Mouse (Mus musculus) layer of hippocampus, postnatal 10 days (tissue): ENCODE data around the gene Wnt4. TPM values are rescaled to one million over a fixed set of nuclear protein-coding genes. Genes with fewer than 3 reads are reported as not detected.

Source experiments
- DNase-seq, 2 experiments: peaks; one replicate each; pipeline ENCODE4 v3.0.0; 2021; ENCODE audit warnings: low spot score in 2 of 2
- total RNA-seq, 2 experiments: library from RNA; stranded (reverse); gene quantifications; 2 replicates each; pipeline ENCODE4 v1.2.3; 2021

Wnt4 gene
- total RNA-seq, 2 experiments from 2014 or later, result 10.4 to 11.4 TPM

DNA sequence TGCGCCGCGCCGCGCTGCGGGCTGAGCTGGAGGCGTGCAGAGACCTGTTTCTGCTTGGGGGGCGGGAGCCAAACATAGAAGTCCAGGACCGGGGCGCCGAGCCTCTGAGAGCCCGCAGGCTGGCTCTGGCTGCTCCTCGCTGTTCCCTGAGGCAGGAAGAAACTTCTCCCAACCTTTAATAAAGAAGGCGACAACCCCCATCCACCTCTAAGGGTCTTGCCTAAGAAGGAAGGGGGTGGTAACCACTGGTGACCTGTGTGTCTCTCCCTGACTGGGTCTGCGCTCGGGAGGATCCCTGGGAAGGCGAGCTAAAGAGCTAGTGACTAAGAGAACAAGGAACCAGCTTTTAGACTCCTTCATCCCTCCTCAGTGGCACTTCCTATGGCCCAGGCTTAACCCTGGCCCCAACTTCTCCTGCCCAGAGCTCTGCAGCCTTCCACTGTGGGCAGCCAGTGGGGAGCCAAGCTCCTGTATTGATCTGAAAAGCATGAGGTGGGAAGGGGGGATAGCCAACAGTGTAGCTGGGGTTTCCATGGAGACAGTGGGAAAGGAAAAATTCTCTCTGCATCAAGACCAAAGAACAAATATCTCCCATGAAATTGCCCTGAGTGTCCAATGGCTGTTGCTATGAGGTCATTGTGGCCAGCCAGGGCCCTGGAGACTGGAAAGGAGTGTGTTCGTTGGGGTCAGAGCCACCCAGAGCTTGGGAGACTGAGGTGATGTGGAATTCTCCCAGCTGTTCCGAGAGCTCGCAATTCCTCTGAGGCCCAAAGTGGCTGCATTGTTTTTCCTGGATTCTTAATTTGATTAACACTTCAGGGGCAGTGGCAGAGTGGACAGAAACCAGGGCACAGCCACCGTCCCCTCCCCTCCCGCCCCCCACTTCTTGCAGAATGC is 1.1 kb downstream of the Wnt4 start:
- peak in 1 of 2 experiments; percentile 46 for DNase-seq

DNA sequence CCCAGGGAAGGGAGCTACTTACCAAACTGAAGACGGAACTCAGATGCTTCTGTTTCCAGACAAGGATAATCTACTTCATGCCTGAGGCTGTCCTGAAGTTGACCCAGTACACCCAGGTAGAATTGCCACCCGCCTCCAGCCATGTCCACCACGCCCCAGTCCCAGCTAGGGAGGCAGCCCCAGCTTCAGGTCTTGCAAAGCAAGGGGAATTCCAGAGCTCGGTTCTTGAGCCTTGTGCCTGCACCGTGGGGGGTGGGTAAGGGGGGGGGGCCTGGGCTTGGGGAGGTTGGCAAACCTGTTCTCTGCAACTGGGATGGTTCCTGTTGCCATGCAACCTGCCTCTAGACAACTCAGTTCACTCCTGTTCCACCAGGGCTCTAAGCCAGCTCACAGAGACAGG is 2.1 kb downstream of the Wnt4 start:
- DNase-seq, result no peak

DNA sequence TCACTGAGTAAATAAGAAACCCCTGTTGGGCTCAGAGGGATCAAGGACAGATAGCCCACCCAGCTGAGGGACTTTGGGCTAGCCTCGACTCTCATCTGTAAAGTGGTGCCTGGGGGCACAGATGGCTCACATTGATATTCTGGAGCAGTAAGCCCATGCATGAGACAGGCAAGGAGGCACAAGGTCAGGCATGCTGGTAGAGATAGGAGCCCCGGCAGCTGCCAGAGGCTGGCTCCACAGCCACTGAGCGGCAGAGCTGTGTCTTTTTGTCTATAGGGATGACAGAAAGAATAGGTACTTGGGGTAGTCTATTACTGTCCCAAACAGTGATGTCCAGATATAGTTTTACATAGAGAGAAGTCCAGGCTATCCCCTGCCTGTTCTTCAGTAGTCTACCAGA is 4.0 kb downstream of the Wnt4 start:
- no peak for DNase-seq

DNA sequence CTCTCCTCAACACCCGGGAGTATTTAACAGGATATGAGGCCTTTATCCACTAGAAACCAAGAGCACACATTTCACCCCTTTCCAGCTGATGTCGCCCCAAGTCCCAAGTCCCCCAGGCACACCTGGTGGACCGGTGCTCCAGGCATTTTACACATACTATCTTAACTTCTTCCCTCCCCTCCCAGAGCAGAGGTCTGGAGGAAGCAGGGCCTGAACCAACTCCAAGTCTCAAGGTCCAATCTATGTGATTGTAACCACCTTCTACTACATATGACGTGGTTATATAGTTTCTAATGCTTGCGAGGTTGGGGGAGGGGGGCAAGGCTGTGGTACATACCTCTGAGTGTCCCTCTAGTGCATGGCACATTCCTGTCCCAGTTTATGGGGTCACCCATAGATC is 4.8 kb downstream of the Wnt4 start:
- no peak for DNase-seq

DNA sequence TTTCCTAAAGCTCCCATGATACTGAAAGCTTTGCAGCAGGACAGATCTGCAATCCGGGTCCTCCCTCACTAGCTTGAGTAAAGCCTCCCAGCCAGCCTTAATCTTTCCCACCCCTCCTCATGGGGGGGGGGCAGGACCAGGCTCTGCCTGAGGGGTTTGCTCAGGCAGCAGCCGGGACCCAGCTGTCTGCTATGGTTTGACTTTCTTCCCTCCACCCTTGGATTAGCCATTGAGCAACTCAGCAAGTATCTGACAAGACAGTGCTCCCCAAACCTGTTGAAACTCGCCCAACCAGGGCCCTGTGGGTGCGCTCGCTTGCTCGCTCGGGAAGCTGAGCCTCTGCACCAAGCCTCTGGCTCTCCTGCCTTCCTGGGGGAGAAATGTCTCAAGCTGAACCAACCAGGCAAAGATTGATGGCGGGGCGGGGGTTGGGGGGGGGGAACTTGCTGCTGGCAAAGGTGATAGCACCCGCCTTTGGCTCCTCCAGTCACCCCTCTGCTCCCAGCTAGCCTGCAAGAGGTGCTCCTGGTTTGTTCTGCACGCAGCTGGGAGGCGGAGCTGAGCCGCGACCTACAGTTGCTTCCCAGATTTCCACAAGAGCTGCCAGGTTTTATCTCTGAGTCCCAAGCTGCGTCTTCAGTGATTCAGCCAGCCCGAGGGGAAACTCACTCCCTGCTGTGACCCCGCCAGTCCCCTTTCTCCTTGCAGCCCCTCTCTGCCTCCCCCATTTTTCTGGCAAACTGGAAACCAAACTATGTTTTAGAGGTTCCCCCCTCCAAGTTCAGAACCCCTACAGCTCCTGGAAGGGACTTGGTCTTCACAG is 5.5 kb downstream of the Wnt4 start:
- no peak for DNase-seq

DNA sequence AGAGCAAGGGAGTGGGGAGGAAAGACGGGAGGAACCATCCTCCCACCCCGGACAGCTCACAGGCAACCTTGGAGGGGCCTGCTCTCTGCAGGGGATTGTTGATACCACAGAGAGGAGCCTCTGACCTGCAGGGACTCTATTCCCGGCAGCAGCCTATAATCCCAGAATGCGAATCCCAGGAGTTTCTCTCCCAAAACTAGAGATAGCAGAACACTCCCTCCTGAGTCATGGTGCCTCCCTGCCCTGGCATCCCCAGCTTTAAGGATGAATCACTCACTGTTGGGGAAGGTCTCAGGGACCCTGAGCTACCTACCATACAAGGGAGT is 6.1 kb downstream of the Wnt4 start:
- no peak for DNase-seq

DNA sequence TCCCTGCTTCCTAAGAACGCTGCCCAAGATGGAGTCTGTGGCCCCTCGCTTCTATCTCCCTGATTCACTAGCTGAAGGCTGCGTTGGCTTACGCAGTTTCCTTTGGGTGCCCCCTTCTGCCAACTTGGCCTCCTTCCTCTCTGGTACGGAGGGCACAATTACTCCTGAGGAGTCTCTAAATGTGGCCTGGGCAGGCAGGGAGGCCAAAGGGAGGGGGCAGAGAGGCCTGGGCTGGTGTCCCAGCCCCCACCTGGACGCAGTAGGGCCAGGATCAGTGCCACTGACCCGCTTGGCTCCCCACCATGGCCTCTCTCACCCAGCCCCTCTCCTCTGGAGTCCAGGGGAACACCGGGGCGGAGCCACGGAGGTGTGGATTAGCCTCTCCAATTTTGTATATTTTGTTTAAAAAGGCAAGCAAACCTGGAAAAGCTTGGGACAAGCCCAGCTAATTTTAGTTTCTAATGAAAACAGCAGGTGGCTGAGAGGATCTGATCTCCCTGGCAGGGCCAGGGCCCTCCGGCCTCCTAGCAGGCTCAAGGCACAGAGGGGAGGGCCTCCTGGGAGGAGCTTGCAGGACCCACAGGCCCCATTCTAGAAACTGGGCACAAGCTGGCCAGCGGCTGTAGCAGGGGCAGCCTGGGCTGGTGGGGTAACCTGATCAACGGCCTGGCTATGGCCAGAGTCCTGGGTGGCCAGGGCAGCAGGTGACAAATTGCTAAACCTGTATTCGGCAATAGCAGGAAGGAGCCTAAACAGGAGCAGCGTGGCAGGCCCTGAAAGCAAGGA is 8.8 kb downstream of the Wnt4 start:
- no peak for DNase-seq

DNA sequence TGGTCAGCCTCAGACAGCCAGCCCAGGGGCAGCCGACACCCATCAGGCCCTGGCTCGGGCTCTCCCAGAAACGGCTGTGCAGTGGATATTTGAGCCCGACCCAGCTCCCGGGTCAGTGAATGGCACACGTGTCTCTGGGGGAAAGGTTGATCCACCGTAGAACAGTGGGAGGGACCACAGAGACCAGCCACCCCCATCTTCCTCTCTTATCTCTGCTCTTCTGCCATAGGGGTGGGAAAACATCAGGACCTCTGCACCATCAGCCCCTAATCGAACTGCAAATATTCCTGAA is 9.3 kb downstream of the Wnt4 start:
- no peak for DNase-seq

DNA sequence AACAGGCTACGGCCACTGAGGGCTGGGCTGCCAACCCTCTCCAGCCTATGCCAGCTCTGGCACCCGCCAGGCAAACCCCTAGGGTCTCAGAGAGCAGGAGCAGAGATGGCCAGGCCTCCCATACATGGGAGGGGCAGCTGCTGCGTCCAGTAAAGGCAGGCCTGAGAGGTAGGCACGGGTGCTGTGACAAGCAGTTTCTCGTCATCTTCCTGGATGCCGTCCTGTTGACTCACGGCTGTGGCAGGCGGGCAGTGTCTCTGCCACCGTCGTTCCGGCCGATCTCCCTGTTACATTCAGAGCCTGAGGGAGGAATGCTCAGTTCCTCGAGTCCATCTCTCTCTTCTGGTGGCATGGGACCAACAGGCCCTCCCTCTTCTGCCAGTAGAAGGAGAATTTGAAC is 9.9 kb downstream of the Wnt4 start:
- no peak for DNase-seq

DNA sequence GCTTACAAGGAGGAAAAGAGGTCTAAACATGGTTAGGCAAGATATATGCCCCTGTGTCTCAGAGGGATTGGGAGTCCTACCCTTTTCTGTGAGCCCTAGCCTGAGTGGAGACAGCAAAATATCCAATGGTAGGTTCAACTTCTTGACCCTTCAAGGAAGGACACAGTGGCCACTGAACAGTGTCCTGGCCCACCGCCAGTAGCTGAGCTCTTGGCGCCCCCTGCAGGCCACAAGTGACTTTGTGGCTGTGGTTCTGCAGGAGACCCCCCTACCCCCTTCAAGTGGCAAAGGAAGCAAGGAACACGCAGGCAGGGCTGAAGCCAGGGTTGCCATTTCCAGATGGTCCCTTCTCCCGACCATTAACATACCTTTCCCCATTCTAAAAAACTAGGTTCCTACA is 10.5 kb downstream of the Wnt4 start:
- DNase-seq, result peak; percentile 65 to 74

DNA sequence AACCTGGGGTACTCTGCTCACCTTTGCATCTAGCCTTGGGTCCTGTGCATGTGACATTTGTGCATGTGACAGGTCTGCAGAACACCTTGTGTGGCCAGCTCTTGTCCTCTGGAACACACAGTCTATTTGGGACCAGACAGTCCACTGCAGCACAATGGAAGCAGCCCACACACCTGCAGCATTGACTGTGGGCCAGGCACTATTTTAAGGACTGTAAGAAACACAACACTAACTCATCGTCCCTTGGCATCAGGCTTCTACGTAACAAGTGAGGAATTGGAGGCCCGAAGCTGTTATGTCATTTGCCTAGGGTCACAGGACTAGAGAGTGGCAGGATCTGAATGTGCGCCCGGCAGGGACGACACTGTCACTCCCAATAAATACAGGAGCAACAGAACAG is 12.4 kb downstream of the Wnt4 start:
- DNase-seq, result no peak

DNA sequence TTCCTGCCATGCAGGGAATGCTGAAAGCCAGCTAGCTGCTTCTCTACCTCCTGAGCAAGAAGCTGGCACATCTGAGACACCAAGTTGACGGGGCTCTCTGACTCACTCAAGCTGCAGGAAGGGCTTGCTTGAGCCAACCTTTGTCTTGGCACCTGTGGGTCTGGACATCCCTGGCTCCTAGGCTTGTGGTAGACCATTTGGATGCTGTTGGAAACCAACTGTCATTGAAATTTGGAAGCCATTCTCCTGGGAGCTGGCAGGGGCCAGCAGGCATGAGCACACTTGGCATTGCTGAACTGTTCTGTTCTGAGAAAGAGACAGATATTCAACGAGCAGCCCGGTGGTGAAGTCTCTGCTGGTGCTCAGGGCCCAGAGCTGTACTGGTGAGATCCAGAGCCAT is 13.0 kb downstream of the Wnt4 start:
- DNase-seq, result peak; percentile 46 to 58

DNA sequence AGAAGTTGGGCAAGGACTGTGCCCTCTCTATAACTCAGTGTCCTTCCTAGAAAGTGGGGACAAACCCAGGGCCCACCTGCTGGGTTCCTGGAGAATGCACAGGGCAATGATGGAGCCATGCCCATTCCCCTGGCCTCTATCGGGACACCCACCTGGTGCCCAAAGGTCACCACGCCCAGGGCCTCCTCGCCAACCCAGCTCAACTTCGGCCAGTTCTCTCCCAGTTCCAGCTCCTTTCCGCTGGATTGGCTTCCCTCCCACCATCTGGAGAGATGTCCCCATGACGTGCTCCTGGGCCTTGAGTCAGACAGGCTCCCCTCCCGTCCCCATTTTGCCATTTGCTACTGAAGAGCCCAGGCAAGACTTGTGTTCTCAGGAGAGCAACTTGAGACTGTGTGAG is 15.3 kb downstream of the Wnt4 start:
- DNase-seq, result no peak

DNA sequence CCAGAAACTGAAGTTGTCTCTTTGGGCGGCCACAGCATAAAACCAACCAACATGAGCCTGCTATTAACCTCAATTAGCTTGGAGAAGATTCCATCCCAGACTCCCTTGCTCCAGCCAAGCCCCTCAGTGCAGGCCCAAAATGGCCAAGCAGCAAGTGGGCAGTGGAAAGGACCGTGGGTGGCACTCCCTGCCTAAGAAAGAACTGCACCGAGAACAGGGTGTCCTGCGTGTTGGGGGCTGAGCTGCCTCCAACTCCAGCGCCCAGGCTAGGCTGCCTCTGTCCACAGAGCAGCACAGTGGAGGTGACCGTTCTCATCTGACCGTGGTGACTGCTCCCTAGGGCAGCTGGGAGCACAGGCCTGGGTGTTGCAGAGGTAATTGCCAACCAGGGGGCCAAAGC is 16.7 kb downstream of the Wnt4 start:
- no peak for DNase-seq

DNA sequence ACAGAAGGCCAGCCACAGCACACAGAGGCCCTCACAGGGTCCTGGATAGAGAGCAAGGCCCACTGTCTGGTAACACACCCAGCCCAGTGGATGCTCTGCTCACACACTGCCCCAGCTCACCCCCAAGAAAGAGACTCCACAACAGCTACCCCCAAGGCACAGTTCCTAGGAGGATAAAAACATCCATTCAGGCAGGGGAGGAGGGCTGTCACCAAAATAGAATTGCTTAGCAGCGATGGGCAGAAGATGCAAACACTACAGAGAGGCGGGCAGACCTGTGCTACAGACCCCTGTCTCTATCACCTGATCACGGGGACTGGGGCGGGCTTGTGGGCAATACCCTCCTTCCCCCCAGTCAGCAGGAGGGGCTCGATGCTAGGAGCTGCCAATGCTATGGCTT is 17.2 kb downstream of the Wnt4 start:
- DNase-seq, result no peak

DNA sequence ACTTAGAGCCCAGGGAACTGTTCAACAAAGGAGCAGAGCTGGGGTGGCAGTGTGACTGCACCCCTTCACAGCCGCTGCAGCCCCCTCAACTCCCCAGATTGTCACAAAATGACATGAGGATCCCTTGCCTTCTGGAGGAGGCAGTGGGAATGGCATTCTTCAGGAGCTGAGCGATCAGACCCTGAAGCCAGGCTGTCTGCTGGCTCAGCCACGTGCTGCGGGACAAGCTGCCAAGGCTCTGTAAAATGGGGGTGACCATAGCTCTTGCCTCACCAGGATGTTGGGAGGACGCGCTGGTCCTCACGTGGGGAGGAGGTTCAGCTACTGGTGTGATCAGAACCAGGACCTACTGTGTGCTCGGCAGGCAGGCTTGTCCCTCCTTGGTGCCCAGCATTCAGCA is 17.7 kb downstream of the Wnt4 start:
- no peak for DNase-seq

DNA sequence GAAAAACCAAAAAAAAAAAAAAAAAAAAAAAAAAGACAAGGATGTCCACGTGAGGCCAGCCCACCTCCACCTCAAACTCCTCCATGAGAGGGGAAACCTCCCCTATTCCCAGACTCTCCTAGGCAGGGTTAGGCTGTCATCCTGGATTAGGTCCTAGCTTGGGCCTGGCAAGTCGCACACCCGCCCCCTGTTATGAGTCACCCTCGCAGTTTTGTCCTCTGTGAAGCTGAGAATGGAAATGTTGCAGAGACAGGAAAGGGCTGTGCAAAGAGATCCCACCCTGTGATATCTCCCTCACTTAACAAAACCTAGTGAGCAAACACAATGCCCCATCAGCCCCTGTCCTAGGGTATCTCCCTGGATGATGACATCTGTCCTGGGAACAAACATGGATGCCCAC is 20.3 kb downstream of the Wnt4 start:
- DNase-seq, result no peak

DNA sequence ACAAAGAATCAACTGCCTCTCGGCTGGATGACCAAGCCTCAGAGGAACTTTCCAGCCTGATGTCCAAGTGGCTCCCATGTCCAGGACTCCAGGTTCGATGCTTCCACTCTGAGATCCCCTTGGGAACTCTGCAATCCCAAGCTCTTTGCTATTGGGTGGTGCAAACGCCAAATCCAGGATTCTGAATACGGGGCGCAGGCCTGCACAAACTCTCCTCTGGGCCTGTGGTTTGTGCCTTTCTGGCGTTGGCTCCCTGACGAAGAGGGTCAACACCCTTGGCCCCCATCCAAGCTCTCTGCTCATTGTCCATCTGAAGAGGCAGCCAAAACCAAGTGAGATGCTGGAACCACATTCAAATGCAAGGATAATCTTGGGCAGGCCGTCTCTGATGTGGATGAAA is 21.1 kb downstream of the Wnt4 start:
- no peak for DNase-seq

DNA sequence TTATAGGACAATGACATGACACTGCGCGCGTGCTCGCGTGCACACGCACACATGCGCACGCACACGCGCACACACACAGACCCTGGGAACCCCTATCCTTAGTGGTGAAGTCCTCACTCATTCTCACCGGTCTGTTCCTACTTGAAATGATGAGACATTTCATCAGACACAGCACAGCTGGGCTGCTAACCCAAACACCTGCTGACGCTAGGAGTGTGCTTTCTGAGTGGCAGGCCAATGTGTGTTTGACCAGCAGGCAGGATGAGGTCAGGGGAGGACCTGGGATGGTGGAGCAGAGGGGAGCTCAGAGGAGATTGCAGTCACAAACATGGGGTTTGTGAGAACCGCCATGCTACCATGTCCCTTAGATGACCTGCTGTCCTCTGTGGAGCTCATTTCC is 22.9 kb downstream of the Wnt4 start:
- DNase-seq, result no peak

DNA sequence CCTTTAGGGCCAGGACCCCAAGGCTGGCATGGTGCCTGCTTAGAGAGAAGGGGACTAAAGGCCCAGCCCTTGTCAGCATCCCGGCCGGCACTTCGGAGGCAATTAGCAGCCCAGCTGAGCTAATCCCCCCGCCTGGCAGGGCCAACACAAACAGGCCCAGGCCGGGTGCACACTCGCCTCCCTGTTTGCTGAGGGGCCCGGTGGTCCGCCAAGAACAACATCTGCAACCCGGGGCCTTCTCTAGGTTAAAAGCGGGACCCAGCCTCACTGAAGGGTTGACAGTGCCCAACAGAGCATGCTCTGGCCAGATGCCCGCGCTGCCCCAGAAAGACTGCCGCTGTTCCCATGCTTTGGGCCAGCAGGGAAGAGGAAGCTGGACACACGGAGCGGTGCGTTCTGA is 24.3 kb downstream of the Wnt4 start:
- peak; percentile 64 to 65 for DNase-seq

DNA sequence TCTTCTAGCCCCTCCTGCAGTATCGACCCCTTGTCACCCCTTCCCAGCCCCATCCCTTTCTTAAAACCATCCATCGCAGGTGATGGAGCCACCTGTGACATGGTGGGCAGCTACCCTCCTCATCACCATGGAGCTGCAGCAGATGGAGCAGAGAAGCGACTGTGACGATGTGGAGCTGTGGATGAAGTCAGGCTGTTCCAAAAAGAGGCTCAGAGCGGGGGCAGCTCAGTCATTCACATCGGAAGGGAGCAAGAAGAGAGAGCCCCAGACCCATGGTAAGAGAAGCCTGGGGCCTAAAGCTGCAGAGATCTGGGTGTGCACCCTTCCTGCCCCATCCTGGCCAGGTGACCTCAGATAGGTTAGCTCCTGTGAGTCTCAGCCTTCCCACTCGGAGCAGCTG is 26.8 kb downstream of the Wnt4 start:
- DNase-seq, result no peak

DNA sequence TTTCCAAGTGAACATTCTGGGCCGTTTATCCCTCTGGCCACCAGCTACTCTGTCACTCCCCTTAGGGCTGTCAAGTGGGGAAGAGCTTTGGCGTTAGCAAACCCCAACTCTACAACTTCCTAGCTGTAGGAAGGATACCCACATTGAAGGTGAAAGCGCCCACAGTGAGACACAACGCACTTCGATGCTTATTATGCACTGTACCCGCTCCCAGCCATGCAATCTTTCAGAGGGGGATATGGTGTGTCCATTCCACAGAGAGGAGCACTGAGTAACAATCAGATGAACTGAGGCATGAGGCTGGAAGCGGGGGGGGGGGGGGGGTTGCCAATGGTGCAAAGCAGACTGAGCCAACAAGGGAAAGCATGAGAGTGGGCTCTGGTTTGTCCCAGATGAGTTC is 27.8 kb downstream of the Wnt4 start:
- no peak for DNase-seq
